Mouse (Mus musculus): Measurements from ENCODE around the gene Ssh1. TPM values are rescaled to one million over a fixed set of nuclear protein-coding genes. Genes with fewer than 3 reads are reported as not detected.

Ssh1 gene
- polyA plus RNA-seq, 1 experiment from 2014 or later: 29.9 TPM

- no peaks in the 10 kb centered on the region for H3K27me3 ChIP-seq (ENCODE audit: insufficient read depth, low read length)
- DNase-seq (no peak), ATAC-seq (ENCODE audit: insufficient read depth) (no peak)
- no peaks in the 10 kb centered on the region for H3K9me3 ChIP-seq (ENCODE audit: low read depth, low read length)
- H3K9ac ChIP-seq: no peak overlapping the region
- H3K4me1 ChIP-seq (ENCODE audit: insufficient read depth): no peaks in the 10 kb centered on the region
- no peak for TF ChIP-seq CTCF (IDR thresholded peaks at IDR 0.05; ENCODE audit: low read depth)
- no peaks in the 10 kb centered on the region for H3K36me3 ChIP-seq (ENCODE audit: insufficient read depth)
- WGBS: 73% methylated on average over 3 of the region's 3 CpGs
- no peak overlapping the region for H3K4me3 ChIP-seq (ENCODE audit: low read depth, low read length)
- no peak overlapping the region for H3K4me2 ChIP-seq
- no peak overlapping the region for H3K27ac ChIP-seq (ENCODE audit: low read depth)
These were observed 38.6 kb upstream of the Ssh1 start for GRCm38 (mm10) chr5:114032161-114032763.

DNA sequence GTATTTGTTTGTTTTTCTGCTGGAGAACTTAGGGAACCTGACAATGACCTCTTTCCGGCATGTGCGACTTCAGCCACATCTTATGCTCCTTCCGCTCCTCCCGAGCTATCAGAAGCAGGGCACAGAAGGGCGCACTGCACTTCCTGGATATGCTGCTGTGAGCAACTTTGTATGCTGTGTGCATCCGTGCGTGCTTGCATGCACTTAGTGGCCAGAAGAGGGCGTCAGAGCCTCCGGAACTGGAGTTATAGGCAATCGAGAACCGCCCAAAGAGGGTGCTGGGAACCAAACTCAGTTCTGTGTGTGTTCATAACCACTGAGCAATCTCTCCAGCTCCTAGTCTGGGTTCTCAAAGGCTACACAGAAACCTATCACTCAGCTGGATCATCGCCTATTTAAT is 37.0 kb upstream of the Ssh1 start:
- no peak overlapping the region for H3K9ac ChIP-seq
- no peaks in the 10 kb centered on the region for H3K9me3 ChIP-seq (ENCODE audit: low read depth, low read length)
- no peak overlapping the region for H3K4me2 ChIP-seq
- WGBS: 85% methylated on average over 12 of the region's 12 CpGs
- ATAC-seq (ENCODE audit: insufficient read depth): no peak
- no peaks in the 10 kb centered on the region for H3K27me3 ChIP-seq (ENCODE audit: insufficient read depth, low read length)
- H3K27ac ChIP-seq (ENCODE audit: low read depth): no peak overlapping the region
- no peaks in the 10 kb centered on the region for H3K36me3 ChIP-seq (ENCODE audit: insufficient read depth)
- no peak for DNase-seq
- H3K4me1 ChIP-seq (ENCODE audit: insufficient read depth): no peaks in the 10 kb centered on the region
- TF ChIP-seq CTCF (IDR thresholded peaks at IDR 0.05; ENCODE audit: low read depth): no peak
- H3K4me3 ChIP-seq (ENCODE audit: low read depth, low read length): no peak overlapping the region

- Histone ChIP-seq H3K4me2 (no peak overlapping the region), H3K27ac (ENCODE audit: low read depth) (no peak overlapping the region), H3K4me1 (ENCODE audit: insufficient read depth) (0 out of 2 replicates have a peak, but pooled peaks cover 4% of the 10 kb centered on the region), H3K27me3 (ENCODE audit: insufficient read depth, low read length) (no peaks in the 10 kb centered on the region), H3K36me3 (ENCODE audit: insufficient read depth) (no peaks in the 10 kb centered on the region), H3K4me3 (ENCODE audit: low read depth, low read length) (no peak overlapping the region), H3K9ac (no peak overlapping the region), H3K9me3 (ENCODE audit: low read depth, low read length) (no peaks in the 10 kb centered on the region)
- no peak for ATAC-seq (ENCODE audit: insufficient read depth)
- no peak for DNase-seq
- no peak for TF ChIP-seq CTCF (IDR thresholded peaks at IDR 0.05; ENCODE audit: low read depth)
- 82% methylated on average over 12 of the region's 12 CpGs for WGBS
These were observed 34.4 kb upstream of the Ssh1 start for GRCm38 (mm10) chr5:114028111-114028510.

DNA sequence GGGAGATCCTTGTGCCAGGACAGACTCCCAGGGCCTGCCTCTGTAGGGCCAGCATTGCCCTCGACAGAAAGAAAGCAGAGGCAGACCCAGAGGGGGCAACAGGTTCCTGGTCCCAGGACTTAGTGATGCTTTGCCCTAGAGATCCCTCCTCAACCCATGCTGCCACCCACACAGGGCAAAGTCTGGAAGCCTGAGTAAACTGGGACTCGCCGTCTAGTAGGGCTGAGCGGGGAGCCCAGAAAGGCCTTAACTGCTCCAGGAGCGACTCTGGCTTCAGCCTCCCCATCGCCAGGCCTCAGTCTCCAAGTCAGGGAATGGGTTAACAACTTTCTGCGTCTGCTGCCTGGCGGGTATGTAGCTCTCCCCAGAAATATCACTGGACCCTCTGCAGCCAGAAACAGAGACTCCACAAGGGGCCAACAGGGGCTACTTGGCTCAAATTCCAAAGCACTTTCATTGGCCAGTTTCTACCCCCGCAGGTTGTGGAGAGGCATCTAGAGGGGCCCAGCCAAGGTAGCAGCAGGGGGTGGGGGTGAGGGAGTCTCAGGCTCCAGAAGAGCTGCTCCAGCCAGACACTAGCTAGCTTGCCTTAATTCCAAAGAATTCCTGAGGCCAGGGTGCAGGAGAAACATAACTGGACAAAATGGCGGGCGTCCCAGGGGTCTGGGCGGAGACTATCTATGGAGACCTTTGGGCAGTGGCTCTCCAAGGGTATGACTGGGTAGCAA is 33.7 kb upstream of the Ssh1 start:
- WGBS: 80% methylated on average over 12 of the region's 12 CpGs
- no peak overlapping the region for H3K27ac ChIP-seq (ENCODE audit: low read depth)
- H3K4me2 ChIP-seq: no peak overlapping the region
- H3K9me3 ChIP-seq (ENCODE audit: low read depth, low read length): no peaks in the 10 kb centered on the region
- H3K36me3 ChIP-seq (ENCODE audit: insufficient read depth): no peaks in the 10 kb centered on the region
- DNase-seq (no peak), ATAC-seq (ENCODE audit: insufficient read depth) (no peak)
- H3K4me1 ChIP-seq (ENCODE audit: insufficient read depth): 0 out of 2 replicates have a peak, but pooled peaks cover 4% of the 10 kb centered on the region
- no peak overlapping the region for H3K4me3 ChIP-seq (ENCODE audit: low read depth, low read length)
- no peak for TF ChIP-seq CTCF (IDR thresholded peaks at IDR 0.05; ENCODE audit: low read depth)
- H3K27me3 ChIP-seq (ENCODE audit: insufficient read depth, low read length): no peaks in the 10 kb centered on the region
- no peak overlapping the region for H3K9ac ChIP-seq

DNA sequence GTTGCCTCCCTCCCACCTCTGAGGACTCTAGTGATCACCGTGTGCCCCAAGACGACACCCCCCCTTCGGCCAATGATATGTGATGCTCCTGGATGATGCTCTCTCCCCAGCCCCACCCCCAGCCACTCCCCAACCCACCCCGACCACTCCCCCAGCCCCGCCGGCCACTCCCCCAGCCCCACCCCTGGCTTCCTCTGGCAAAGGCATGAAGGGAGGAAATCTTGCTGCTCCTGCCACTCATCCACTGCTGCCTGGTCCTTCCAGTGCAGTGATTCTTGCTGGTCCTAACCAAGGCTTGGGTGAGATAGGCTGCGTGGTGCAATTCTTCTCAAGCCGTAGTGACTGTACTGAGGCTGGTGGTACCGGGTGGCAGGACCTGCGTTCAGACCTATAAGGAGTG is 31.2 kb upstream of the Ssh1 start:
- H3K9ac ChIP-seq: no peak overlapping the region
- H3K4me1 ChIP-seq (ENCODE audit: insufficient read depth): 0 out of 2 replicates have a peak, but pooled peaks cover 4% of the 10 kb centered on the region
- TF ChIP-seq CTCF (IDR thresholded peaks at IDR 0.05; ENCODE audit: low read depth): no peak
- no peaks in the 10 kb centered on the region for H3K9me3 ChIP-seq (ENCODE audit: low read depth, low read length)
- WGBS: 11% methylated on average over 10 of the region's 10 CpGs
- H3K27ac ChIP-seq (ENCODE audit: low read depth): no peak overlapping the region
- DNase-seq (peak; percentile 23), ATAC-seq (ENCODE audit: insufficient read depth) (no peak)
- no peak overlapping the region for H3K4me2 ChIP-seq
- H3K27me3 ChIP-seq (ENCODE audit: insufficient read depth, low read length): no peaks in the 10 kb centered on the region
- no peaks in the 10 kb centered on the region for H3K36me3 ChIP-seq (ENCODE audit: insufficient read depth)
- H3K4me3 ChIP-seq (ENCODE audit: low read depth, low read length): no peak overlapping the region

GRCm38 (mm10) chr5:114024390-114024789 is 30.7 kb upstream of the Ssh1 start:
- H3K4me2 ChIP-seq: no peak overlapping the region
- 0 out of 2 replicates have a peak, but pooled peaks cover 4% of the 10 kb centered on the region for H3K4me1 ChIP-seq (ENCODE audit: insufficient read depth)
- TF ChIP-seq CTCF (IDR thresholded peaks at IDR 0.05; ENCODE audit: low read depth): no peak
- no peak overlapping the region for H3K4me3 ChIP-seq (ENCODE audit: low read depth, low read length)
- no peaks in the 10 kb centered on the region for H3K27me3 ChIP-seq (ENCODE audit: insufficient read depth, low read length)
- DNase-seq (no peak), ATAC-seq (ENCODE audit: insufficient read depth) (no peak)
- no peak overlapping the region for H3K27ac ChIP-seq (ENCODE audit: low read depth)
- no peaks in the 10 kb centered on the region for H3K36me3 ChIP-seq (ENCODE audit: insufficient read depth)
- no peak overlapping the region for H3K9ac ChIP-seq
- H3K9me3 ChIP-seq (ENCODE audit: low read depth, low read length): no peaks in the 10 kb centered on the region
- 45% methylated on average over 6 of the region's 6 CpGs for WGBS

GRCm38 (mm10) chr5:114015121-114015520 is 21.4 kb upstream of the Ssh1 start:
- WGBS: 61% methylated on average over 7 of the region's 7 CpGs
- TF ChIP-seq CTCF (IDR thresholded peaks at IDR 0.05; ENCODE audit: low read depth): no peak
- Histone ChIP-seq H3K4me3 (ENCODE audit: low read depth, low read length) (no peak overlapping the region), H3K27ac (ENCODE audit: low read depth) (no peak overlapping the region), H3K9me3 (ENCODE audit: low read depth, low read length) (no peaks in the 10 kb centered on the region), H3K4me2 (no peak overlapping the region), H3K36me3 (ENCODE audit: insufficient read depth) (no peaks in the 10 kb centered on the region), H3K9ac (no peak overlapping the region), H3K4me1 (ENCODE audit: insufficient read depth) (no peaks in the 10 kb centered on the region), H3K27me3 (ENCODE audit: insufficient read depth, low read length) (no peaks in the 10 kb centered on the region)
- ATAC-seq (ENCODE audit: insufficient read depth) (no peak), DNase-seq (peak; percentile 76)

Data from lung, embryonic 14.5 days (tissue).